Mouse (Mus musculus): Measurements from ENCODE around the gene Midn.

GRCm38 (mm10) chr10:80137626-80138552, 10.2 kb upstream of the Midn start:
- TF ChIP-seq CTCF (IDR thresholded peaks at IDR 0.05; ENCODE audit: low read depth, low read length) (no peak), POLR2A (IDR thresholded peaks at IDR 0.05; ENCODE audit: insufficient read depth, low read length) (no peak), EP300 (IDR thresholded peaks at IDR 0.05; ENCODE audit: insufficient read depth, low read depth, low read length) (no peak)
